Mouse (Mus musculus) left cerebral cortex, adult 9 months (tissue): ENCODE results near the gene Clstn3.
"Not testable (repeated sequence)": the region's sequence is repeated elsewhere in the genome, so short reads cannot be mapped to it uniquely, and the experiment has no call there.

Source experiments
- DNase-seq, 2 experiments: peaks; one replicate each; pipeline ENCODE4 v3.0.0; 2022; ENCODE audit warnings: low spot score in 2 of 2

Gene Clstn3

DNA sequence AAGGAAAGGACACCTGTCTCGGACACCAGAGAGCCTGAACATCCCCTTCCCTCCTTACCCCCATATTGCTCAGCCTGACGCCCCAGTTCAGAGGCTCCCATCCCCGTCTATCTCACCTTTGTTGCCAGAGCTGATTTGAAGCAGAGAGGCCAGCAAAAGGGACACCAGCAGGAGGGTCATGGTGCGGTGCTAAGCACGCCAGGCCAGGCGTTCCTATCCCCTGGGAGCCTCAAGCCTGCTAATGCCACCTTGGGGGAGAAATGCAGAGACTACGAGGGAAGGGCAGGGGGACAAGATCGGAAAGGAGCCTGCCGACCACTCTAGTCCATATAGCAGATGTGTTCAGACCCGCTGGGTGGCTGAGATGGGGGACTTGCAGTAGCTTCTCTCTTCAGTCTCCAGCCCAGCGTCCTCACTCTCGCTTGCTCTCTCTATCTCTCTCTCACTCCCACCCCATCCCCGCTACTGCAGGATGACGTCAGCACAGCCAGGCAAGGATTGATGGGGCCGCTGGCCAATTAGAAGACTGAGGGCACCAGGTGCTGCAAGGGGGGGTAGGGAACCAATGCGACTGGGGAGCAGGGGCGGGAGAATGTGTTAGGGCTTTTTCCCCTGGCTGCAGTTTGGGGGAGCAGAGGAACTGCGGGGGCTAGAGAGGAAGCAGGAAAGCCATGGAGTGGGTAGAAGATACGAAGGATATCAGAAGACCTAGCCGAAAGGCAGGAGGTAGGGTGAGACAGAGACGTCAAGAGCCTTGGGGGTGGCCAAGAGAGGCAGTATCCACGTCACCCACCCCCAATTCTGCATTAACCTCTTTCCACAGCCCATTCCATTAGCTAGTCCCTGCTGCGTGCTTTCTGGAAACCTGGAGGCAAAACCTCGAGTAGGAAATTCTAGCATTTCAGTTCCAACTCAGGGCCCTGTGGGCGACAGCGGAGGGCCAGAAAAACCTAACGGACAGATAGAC, at the start of gene Clstn3:
Gene Clstn3, minus strand, starts transcription at position 490 of the 967 bp plus-strand sequence.
- peak; percentile 83 to 95 for DNase-seq

DNA sequence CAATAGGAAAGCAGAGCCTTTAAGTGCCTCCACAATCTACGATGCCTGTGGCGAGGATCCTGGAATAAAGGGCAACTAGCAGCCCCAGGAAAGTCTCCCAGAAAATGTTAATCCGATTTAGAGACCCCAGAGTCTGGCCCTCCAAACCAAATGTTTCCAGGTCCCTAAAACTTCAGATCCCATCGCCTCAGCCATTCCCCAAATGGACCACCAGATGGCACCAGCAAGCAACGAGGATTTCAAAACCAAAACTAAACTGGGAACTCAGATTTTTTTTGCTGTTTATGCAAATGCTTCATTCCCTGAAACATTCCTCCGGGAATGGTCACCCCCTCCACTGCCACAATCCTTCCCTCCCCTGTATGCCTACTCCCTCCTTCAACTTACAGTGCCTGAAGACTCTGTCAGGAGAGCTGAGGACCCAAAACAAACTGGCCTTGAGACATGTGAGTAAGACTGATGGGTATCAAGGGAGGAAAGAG, 47.8 kb upstream of the Clstn3 start, which contains the start of gene C1ra:
Gene C1ra, plus strand, starts transcription at position 51 of the 482 bp plus-strand sequence.
- peak in 1 of 2 experiments; percentile 62 for DNase-seq

DNA sequence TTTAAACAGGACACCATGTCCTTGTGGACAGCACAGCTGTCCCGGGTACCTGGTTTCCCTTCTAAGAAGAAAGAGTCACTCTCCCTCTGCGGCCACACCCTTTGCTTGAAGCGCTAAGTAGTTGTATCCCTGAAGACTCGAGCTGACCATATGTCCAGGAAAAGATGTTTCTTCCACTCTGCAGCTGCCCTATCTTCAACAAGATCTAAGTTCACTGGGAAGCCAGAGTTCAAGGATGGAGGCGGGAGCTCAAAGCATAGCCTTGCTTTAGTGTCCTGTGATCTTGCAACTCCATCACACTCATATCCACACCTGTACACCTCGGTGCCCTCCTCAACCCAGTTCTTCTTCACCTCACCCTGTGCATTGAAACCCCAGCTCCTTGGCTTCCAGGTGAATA, 47.3 kb upstream of the Clstn3 start:
- DNase-seq, result no peak

DNA sequence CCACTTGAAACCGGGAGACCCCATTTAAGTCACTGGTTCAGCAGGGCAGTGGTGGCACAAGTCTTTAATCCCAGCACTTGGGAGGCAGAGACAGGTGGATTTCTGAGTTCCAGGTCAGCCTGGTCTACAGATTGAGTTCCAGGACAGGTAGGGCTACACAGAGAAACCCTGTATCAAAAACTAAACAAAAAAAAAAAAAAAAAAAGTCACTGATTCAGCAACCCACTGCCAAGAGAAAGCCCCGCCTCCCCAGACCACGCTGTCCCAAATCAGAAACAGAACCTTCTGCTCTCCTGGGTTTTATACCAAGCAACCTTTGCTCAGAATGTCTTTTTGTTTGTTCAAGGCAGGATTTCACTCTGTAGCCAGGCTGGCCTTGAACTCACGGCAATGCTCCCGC, 44.6 kb upstream of the Clstn3 start:
- not testable (repeated sequence) for DNase-seq

DNA sequence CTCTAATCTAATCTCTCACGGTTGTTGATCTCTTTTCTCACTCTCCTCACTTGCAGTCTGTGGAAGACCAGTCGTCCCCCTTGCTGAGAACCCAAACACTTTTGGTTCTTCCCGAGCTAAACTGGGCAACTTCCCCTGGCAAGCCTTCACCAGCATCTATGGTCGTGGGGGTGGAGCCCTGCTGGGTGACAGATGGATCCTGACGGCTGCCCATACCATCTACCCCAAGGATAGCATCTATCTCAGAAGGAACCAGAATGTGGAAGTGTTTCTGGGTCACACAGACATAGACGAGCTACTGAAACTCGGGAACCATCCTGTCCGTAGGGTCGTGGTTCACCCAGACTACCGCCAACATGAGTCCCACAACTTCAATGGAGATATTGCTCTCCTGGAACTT, 43.7 kb upstream of the Clstn3 start:
- DNase-seq, result no peak

DNA sequence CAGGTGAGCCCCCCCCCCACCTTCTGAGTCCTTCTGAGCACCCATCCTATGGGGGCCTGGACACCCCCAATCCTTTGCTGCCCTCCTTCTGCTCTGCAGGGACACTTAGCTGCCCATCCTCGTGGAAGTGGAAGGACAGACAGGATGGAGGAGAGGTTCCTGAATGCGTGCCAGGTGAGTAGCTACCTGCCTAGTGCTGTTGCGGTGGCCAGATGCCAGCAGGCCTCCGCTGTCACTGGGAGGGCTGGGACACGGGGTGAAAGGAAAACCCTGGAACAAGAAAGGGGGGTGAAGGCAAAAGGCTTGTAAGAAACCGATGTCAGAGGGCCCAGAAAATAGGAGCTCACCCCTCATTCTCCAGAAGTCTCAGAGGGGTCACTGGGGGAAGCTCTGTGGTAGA, 42.4 kb upstream of the Clstn3 start:
- DNase-seq, result no peak

DNA sequence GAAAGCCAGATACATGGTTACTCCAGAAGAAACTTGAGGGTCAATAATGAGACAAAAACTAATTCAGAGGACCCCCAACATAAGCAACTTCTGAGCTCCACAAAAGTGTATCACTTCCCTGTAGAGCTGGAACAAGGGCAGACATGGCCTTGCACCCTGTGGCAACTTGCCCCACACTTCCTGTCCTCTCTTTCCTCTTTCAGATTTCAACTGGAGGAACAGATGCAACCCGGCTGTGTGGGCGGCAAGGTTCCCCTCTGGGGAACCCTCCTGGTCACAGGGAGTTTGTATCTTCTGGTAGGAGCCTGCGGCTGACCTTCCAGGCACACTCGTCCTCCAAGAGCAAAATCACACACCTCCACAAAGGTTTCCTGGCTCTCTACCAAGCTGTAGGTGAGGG, 40.4 kb upstream of the Clstn3 start:
- DNase-seq, result no peak

DNA sequence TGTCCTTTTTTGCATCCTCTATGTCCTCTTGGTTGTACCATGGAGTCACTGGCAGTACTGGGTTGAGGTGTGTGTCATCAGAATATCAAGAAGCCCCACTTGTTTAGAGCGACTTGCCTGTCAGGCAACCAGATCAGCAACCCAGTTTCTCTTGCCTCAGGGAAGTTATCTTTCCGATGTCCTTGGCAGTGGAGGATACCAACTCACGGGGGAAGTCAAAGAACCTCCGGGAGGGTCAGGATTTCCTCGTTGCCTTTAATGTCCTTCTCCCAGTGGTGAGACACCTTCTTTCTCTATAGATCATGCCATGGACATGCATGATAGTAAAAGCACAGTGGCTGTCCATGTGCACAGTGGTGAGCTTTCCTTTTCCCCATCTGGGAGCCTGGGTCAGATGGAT, 37.4 kb upstream of the Clstn3 start:
- no peak for DNase-seq

DNA sequence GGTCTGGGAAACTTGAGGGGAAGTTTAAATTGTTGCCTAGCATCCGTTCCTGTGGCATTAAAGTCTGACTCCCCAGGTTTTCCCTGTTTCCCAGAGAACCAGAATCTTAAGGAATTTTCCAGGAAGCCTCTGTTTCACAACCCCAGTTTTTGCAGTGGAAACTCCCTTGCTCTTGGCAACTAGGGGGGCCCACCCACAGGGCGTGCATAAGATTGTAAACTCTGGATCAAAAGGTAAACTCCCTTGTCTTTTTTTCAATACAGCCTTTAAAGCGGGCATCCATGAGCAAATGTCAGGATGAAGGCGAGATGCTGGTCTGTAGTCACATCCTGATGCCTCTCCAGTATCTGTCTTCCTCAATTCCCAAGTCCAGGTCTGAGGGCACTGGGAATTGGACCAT, 36.9 kb upstream of the Clstn3 start:
- no peak for DNase-seq

DNA sequence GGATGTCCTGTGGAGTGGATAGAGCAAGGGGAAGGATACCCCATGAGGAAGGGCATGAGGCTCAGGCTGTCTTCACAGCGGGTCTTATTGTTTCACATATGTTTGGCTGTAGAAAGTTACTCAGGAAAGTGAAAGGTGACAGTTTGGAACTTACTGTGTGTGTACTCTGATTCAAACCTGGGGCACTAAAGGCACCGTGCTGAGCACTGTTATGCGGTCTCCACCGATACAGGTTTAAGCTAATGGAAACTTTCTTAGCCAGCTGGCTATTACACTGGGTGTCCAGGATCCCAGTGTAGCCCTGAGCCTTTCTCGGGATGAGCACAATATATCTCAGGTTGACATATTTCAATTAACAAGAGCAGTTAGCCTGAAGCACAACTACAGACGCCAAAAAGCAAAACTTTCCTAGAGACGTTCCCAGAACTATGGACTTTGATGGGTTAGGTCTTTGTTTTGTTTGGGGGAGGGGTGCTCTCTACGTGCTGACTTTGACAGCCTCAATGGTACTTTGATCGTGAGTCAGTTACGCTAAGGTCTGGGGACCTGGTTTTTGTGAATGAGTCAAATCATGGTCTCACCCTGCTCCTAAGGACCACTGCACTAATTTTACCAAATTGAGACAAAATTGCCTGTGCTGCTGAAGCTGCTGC, 35.4 kb upstream of the Clstn3 start:
- no peak for DNase-seq

DNA sequence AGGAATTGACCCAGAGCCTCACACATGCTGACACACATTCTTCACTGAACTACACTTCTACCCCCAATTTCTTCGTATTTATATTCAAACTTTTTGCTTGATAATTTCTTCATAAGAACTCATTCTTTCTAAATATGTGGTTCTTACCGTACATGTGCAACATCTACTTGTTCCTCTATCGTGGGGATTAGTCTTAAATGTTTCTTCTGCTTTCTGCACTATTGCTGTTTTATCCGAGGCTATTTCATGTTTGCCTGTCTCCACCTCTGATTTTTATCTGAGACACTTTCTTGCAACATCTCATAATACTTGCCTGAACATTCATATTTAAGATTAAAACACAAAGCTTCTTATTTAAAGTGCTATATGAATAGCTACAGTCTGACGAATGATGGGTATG, 31.5 kb upstream of the Clstn3 start:
- DNase-seq, result no peak

DNA sequence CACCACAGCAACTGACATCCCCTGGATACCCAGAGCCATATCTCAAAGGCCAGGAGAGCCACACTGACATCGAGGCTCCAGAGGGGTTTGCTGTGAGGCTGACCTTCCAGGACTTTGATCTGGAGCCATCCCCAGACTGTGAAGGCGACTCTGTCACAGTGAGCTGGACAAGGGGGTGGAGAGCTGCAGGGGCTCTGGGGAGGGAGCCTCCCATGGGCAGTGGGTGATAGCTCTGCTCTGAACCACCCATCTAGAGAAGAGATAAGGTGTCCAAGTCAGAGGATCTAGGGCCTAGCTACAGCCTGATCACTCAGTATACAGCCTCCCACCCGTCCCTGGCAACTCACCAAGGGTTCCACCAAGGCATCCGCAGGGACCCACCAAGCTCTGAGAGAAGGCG, 29.3 kb upstream of the Clstn3 start:
- DNase-seq, result no peak

DNA sequence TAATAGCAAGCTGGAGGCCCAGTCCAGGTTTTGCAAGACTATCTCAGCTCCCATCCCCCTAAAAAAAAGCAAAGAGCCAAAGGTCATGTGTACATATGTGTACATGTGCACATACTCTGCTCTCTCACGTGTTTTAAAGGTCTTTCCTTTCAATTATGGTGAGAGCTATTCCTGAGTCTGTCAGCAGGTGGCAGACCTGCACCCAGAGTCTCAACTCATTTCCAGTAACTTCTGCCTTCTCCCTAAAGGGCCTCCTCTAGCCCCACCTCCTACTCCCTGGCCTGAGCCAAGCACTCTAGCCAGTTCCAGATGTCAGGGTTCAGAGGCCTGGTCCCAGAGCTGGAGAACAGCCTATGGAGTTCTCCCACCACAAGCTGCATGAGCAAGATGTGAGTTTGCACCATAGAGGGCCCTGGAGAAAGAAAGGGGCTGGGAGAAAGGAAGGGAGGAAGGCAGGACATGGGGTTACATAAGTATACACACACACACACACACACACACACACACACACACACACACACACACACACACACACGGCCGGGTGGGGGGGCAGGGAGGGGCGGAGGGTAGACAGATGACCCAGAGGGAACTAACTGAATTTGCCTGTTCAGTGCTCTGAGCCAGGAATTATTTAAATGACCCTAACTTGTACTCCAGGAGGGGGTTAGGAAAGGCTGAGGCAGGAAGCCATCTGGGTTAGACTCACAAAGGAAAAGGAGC, 28.4 kb upstream of the Clstn3 start, which contains the start of gene C1rl:
Gene C1rl, plus strand, starts transcription at position 272 of the 720 bp plus-strand sequence.
- peak in 1 of 2 experiments; percentile 83 for DNase-seq

DNA sequence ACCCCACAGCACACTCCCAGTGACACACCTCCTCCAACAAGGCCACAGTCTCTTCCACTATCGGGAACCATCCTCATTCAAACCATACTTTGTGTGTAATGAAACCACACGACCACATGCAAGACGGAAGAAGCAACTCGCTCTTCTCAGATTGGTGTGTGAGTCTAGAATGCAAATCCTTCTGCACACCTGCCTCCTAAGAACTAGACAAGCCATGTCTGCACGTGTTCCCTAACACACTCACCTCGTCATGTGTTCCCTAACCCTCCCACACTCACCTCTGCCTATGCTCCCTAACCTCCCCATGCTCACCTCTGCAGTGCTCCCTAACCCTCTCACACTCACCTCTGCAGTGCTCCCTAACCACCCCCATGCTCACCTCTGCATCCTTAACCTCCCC, 26.8 kb upstream of the Clstn3 start:
- no peak for DNase-seq

DNA sequence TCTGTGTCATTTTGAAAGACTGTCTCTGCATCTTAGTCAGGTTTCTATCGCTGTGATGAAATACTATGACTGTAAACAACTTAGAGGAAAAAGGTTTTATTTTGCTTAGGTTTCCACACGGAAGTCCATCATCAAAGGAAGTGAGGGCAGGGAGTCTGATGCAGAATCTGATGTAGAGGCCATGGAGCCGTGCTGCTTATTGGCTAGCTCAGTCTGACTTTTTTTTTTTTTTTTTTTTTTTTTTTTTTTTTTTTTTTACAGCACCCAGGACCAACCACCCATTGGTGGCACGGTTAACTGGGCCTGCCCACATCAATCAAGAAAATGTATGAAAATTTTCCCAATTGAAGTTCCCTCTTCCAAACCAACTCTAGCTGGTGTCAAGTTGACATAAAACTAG, 24.4 kb upstream of the Clstn3 start:
- no peak for DNase-seq

DNA sequence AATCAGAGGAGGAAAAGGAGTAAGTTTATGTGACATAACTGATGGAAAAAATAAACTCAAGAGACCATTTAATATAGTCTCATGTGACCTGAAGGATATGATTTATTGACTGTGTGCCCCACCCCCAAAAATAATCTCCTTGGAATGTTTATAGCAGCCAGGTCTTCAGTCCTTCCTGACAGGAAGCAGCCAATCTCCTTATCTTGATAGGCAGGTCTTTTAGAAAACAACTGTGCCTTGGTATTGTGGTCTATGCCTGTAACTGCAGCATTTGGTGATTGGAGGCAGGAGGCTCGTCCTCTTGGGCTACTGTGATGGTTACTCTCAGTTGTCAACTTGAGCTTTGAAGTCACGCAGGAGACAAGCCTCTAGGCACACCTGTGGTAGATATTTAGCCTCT, 22.9 kb upstream of the Clstn3 start:
- DNase-seq, result no peak

DNA sequence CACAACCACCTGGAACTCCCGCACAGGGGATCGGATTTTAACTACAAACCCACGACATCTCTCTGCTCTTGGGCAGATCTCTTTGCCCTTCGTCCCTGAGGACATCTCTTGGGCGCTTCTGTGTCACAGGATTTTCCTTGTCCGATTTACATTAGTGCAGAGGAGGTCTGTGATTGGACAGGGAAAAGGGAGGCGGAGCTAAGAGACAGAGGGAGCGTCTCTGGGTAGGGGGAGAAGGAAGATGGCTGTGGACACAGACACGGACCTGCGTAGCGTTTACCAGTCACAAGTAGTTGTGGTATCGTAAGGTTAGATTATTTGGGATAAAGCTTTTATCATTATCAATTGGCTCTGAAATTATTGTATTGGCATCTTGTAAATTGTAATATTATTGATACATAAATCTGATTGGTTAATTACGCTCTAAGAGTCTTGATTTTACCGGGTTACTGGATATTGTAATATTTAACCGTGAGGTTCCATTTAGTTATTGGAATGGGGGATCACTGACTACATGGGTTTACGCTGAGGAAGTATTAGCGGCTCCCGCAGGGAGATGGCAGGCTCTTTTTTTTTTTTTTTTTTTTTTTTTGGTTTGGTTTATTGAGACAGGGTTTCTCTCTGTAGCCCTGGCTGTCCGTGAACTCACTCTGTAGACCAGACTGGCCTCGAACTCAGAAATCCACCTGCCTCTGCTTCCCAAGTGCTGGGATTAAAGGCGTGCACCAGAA, 21.0 kb upstream of the Clstn3 start:
- no peak for DNase-seq

DNA sequence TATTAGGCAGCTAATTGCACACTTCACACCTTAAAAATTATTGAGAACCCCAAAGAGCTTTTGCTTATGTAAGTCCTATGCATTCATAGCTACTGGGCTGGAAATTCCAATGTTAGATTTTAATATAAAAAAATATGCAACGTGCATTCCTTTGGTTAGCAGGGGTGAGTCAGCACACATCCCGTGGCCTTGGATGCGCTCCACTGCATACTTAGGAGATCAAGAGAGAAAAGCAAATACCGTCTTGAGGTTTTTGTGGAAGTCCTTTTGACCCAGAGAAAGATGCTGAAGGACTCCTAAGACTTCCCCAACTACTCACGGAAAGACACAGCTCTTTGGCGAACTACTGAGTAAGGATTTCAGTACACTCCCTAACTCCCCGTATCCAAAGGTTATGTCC, 20.3 kb upstream of the Clstn3 start:
- DNase-seq, result no peak

DNA sequence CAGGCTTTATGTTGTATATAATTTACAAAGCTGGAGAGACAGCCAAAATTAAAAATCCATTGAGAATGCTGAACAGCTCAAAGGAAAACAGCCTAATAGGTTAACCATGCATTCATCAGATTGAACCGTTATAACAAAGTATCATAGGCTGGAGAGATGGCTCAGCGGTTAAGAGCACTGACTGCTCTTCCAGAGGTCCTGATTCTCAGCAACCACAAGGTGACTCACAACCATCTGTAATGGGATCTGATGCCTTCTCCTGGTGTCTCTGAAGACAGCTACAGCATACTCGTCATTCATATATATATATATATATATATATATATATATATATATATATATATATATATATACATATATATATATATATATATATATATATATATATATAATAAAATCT, 19.2 kb upstream of the Clstn3 start:
- DNase-seq, result not testable (repeated sequence)

DNA sequence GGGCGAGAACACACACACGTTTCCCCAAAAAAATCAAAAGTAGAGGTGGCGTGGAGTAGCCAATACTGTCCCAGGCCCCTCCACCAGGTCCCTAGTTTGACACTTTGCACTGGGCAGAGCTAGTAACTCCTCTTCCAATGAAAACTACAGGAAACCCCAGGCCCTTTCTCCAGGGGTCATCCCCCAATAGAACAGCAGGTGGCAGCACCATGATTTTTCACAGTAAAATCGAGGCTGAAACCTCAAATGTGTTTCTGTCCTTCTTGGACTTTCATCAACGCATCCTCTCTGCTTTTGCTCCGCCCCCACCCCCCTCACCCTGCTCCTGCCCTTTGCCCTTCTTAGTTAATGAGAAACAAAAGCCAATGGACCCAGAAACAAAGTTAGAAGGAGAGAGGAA, 17.0 kb upstream of the Clstn3 start:
- no peak for DNase-seq

DNA sequence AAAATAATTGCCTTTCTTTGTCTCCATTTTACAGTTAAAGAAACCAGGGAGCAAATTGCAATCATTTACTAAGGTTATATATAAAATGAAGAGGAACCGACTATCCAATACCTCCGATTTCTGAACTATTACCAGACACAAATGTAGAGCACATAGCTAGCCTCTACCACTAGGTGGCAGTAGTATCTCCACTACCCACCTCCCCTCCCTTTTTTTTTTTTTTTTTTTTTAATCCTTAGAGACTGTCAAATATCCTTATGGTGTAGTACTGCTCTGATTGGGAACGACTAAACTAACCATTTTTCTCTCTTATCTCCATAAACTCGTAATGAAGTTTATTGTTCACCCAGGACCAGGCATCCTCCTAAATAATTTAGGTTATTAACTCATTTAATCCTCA, 15.7 kb upstream of the Clstn3 start:
- DNase-seq, result no peak

DNA sequence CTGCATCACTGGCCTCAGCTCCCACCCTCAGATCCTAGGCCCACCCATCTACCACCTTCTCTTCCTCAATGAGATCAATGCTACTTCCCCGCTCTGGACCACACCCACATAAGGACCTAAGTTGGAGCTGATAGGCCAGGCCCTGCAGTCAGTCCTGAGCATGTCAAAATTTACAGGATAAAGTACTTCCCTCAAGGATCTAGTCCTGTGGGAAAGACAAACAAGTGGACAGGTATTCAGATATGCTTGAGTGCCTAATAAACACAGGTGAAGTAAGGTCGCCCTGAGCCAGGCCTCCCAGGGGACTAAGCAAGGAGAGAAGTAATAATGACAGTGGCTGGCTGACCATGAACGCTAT, 15.0 kb upstream of the Clstn3 start:
- DNase-seq, result no peak
